Comparison of ENCODE assay signal across 9 mouse cellular contexts in genomic region chr11:51763955-51764354, GRCm38 (mm10). TPM values are rescaled to one million over a fixed set of nuclear protein-coding genes. Genes with fewer than 3 reads are reported as not detected.
DNase-seq lines count a peak whose midpoint lies in the region; ATAC-seq and TF ChIP-seq lines count a peak whose summit lies in the region.
"Had no signal": no experiment of that assay in that cellular context is flagged by ENCODE, and none has a peak within 500 bp of the region (broad histone marks: within the 10 kb centered on the region; RNA-seq: fewer than 3 reads in every experiment).

No protein-coding gene starts in this region.

- no peak for DNase-seq in kidney, postnatal 4 days
- no peak for DNase-seq in embryonic facial prominence, embryonic 11.5 days (ENCODE audit: low spot score)
- no peak for DNase-seq in midbrain, postnatal 0 days (ENCODE audit: low spot score)
- no peak for DNase-seq in frontal cortex, postnatal 10 days (ENCODE audit: low spot score in 2 of 2)
- DNase-seq in layer of hippocampus, postnatal 14 days (ENCODE audit: low spot score in 2 of 2), result no peak
- DNase-seq in layer of hippocampus, adult 9-11 months, result no peak

- peak overlapping the region; percentile 49; the same call in 1 of the 2 replicates for H3K27ac ChIP-seq in kidney, embryonic 15.5 days
- H3K27ac ChIP-seq in embryonic facial prominence, embryonic 11.5 days (replicated peaks; ENCODE audit: low read depth, low read length), result no peak overlapping the region
- H3K27ac ChIP-seq in intestine, embryonic 15.5 days, result no peak overlapping the region
- no peak overlapping the region for H3K27ac ChIP-seq in midbrain, postnatal 0 days (ENCODE audit: low read depth, low read length)

- H3K4me3 ChIP-seq in kidney, embryonic 15.5 days (replicated peaks), result peak overlapping the region; percentile 98
- peak overlapping the region; percentile 61 for H3K4me3 ChIP-seq in embryonic facial prominence, embryonic 11.5 days (ENCODE audit: low read depth, low read length)
- peak overlapping the region; percentile 93 for H3K4me3 ChIP-seq in intestine, embryonic 15.5 days (replicated peaks)
- H3K4me3 ChIP-seq in midbrain, postnatal 0 days (ENCODE audit: low read depth, low read length), result peak overlapping the region; percentile 97

- peaks cover 20% of the 10 kb centered on the region for H3K4me1 ChIP-seq in kidney, embryonic 15.5 days
- no peaks in the 10 kb centered on the region for H3K4me1 ChIP-seq in embryonic facial prominence, embryonic 11.5 days (ENCODE audit: control insufficient read depth, insufficient read depth, low read length)
- H3K4me1 ChIP-seq in intestine, embryonic 15.5 days (replicated peaks), result peaks cover 10% of the 10 kb centered on the region
- 0 out of 2 replicates have a peak, but pooled peaks cover 2% of the 10 kb centered on the region for H3K4me1 ChIP-seq in midbrain, postnatal 0 days (ENCODE audit: insufficient read depth, low read length)

- H3K4me2 ChIP-seq in kidney, embryonic 15.5 days, result peak overlapping the region; percentile 83
- H3K4me2 ChIP-seq in embryonic facial prominence, embryonic 11.5 days (ENCODE audit: low read depth, low read length), result peak overlapping the region; percentile 91
- peak overlapping the region; percentile 77 for H3K4me2 ChIP-seq in intestine, embryonic 15.5 days (replicated peaks)
- peak overlapping the region; percentile 96 for H3K4me2 ChIP-seq in midbrain, postnatal 0 days (ENCODE audit: low read depth, low read length, poor library complexity, severe bottlenecking)

- 4% methylated on average over 13 of the region's 13 CpGs for WGBS in kidney, embryonic 15.5 days
- WGBS in embryonic facial prominence, embryonic 11.5 days, result 8% methylated on average over 13 of the region's 13 CpGs
- 4% methylated on average over 13 of the region's 13 CpGs for WGBS in intestine, embryonic 15.5 days
- WGBS in midbrain, postnatal 0 days, result 6% methylated on average over 13 of the region's 13 CpGs

- TF ChIP-seq CTCF in midbrain, postnatal 0 days (IDR thresholded peaks at IDR 0.05), result no peak

- H3K36me3 ChIP-seq in kidney, embryonic 15.5 days, result no peaks in the 10 kb centered on the region
- H3K36me3 ChIP-seq in embryonic facial prominence, embryonic 11.5 days (replicated peaks; ENCODE audit: control insufficient read depth, insufficient read depth, low read depth, low read length), result no peaks in the 10 kb centered on the region
- no peaks in the 10 kb centered on the region for H3K36me3 ChIP-seq in intestine, embryonic 15.5 days
- H3K36me3 ChIP-seq in midbrain, postnatal 0 days (ENCODE audit: insufficient read depth, low read length), result no peaks in the 10 kb centered on the region

- ATAC-seq in kidney, embryonic 15.5 days (replicated peaks; ENCODE audit: low FRiP score), result no peak
- no peak for ATAC-seq in embryonic facial prominence, embryonic 11.5 days (replicated peaks; ENCODE audit: insufficient number of reproducible peaks, low FRiP score, low TSS enrichment, low read depth)
- ATAC-seq in intestine, embryonic 15.5 days, result no peak
- ATAC-seq in midbrain, postnatal 0 days (ENCODE audit: low FRiP score), result no peak

- H3K27me3 ChIP-seq in kidney, embryonic 15.5 days, result peaks cover 9% of the 10 kb centered on the region
- H3K27me3 ChIP-seq in embryonic facial prominence, embryonic 11.5 days (ENCODE audit: control insufficient read depth, insufficient read depth, low read length), result no peaks in the 10 kb centered on the region
- no peaks in the 10 kb centered on the region for H3K27me3 ChIP-seq in intestine, embryonic 15.5 days (replicated peaks)
- H3K27me3 ChIP-seq in midbrain, postnatal 0 days (ENCODE audit: insufficient read depth, low read length), result 0 out of 2 replicates have a peak, but pooled peaks cover 3% of the 10 kb centered on the region
- H3K27me3 ChIP-seq: Patski had no signal

- no peaks in the 10 kb centered on the region for H3K9me3 ChIP-seq in kidney, embryonic 15.5 days (replicated peaks)
- H3K9me3 ChIP-seq in embryonic facial prominence, embryonic 11.5 days (replicated peaks; ENCODE audit: control insufficient read depth, low read length), result no peaks in the 10 kb centered on the region
- no peaks in the 10 kb centered on the region for H3K9me3 ChIP-seq in intestine, embryonic 15.5 days
- H3K9me3 ChIP-seq in midbrain, postnatal 0 days (ENCODE audit: low read length), result no peaks in the 10 kb centered on the region

- H3K9ac ChIP-seq in kidney, embryonic 15.5 days, result peak overlapping the region; percentile 94
- H3K9ac ChIP-seq in embryonic facial prominence, embryonic 11.5 days (replicated peaks; ENCODE audit: low read length), result peak overlapping the region; percentile 70
- peak overlapping the region; percentile 86 for H3K9ac ChIP-seq in intestine, embryonic 15.5 days
- peak overlapping the region; percentile 93 for H3K9ac ChIP-seq in midbrain, postnatal 0 days (replicated peaks; ENCODE audit: low read length, poor library complexity, severe bottlenecking)

RNA-seq across cellular contexts. Expression of gene Sar1b, which starts 0.5 kb away (rescaled TPM):
- 111 and 114 TPM in 2 replicates for polyA plus RNA-seq in kidney, embryonic 15.5 days (2015; fragmentation: Nextera tagmentation; extraction: Ambion mirVana)
- polyA plus RNA-seq in embryonic facial prominence, embryonic 11.5 days (2014; fragmentation: Nextera tagmentation; extraction: Ambion mirVana), result 104 and 108 TPM in 2 replicates
- polyA plus RNA-seq in intestine, embryonic 15.5 days (2015; fragmentation: Nextera tagmentation; extraction: Ambion mirVana), result 168 and 171 TPM in 2 replicates
- 115 TPM in 2 replicates for total RNA-seq in midbrain, postnatal 0 days (2014; rRNA removed)
- polyA plus RNA-seq in midbrain, postnatal 0 days (2015; fragmentation: Nextera tagmentation; extraction: Ambion mirVana), result 230 and 239 TPM in 2 replicates
- total RNA-seq in layer of hippocampus, postnatal 14 days (2021), result 10 to 100 TPM; 71.8 to 74.5 TPM

RNA-seq across cellular contexts. Expression of gene Sec24a, which starts 0.5 kb away (rescaled TPM):
- 14.3 and 15.3 TPM in 2 replicates for polyA plus RNA-seq in kidney, embryonic 15.5 days (2015; fragmentation: Nextera tagmentation; extraction: Ambion mirVana)
- 10.5 and 11.5 TPM in 2 replicates for polyA plus RNA-seq in embryonic facial prominence, embryonic 11.5 days (2014; fragmentation: Nextera tagmentation; extraction: Ambion mirVana)
- 20.1 and 20.8 TPM in 2 replicates for polyA plus RNA-seq in intestine, embryonic 15.5 days (2015; fragmentation: Nextera tagmentation; extraction: Ambion mirVana)
- 15.9 and 16.7 TPM in 2 replicates for total RNA-seq in midbrain, postnatal 0 days (2014; rRNA removed)
- polyA plus RNA-seq in midbrain, postnatal 0 days (2015; fragmentation: Nextera tagmentation; extraction: Ambion mirVana), result 10.5 and 12.5 TPM in 2 replicates
- 10 to 100 TPM; 23.1 to 23.7 TPM for total RNA-seq in layer of hippocampus, postnatal 14 days (2021)
